Mouse (Mus musculus): ENCODE results near the gene Psma3. TPM values are rescaled to one million over a fixed set of nuclear protein-coding genes. Genes with fewer than 3 reads are reported as not detected.

Psma3 gene
- polyA plus RNA-seq, 1 experiment from 2014 or later: 556 TPM

DNA sequence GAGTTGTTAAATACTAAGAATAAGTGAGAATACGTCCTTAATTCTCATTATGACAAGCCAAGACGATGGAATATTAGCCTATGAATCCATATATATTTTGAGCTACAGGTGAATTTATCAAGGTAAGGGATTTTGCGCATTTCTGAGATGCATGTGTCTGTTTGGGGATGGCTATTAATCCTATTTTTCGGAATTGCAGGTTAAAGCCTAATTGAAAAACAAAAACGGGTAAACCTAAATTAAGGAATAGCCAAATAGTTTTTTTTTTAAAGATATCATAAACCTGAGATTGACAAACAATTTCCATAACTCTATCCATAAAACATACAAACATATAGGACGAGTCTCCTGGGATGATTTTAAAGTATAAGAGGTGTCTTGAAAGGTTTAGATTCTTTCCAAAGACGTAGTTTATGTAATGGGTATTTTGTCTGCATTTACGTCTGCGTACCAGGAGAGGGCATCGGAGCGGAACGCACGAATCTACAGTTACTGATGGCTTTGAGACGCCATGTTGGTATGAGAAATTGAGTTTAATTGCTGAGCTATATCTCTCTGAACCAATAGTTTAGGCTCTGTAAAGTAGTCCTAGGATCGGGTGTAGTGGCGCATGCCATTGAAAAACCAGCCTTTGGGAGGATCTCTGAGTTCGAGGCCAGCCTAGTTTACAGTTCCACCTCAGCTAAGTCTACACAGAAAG lies 4.8 kb upstream of the Psma3 start:
- ATAC-seq (ENCODE audit: insufficient number of reproducible peaks, low FRiP score, low TSS enrichment, low read depth): no peak
- Histone ChIP-seq H3K36me3 (0 out of 2 replicates have a peak, but pooled peaks cover 3% of the 10 kb centered on the region), H3K4me2 (peak overlapping the region; percentile 43), H3K4me3 (peak overlapping the region; percentile 35), H3K4me1 (peaks cover 8% of the 10 kb centered on the region), H3K27ac (peak overlapping the region; percentile 61), H3K9me3 (no peaks in the 10 kb centered on the region), H3K27me3 (no peaks in the 10 kb centered on the region), H3K9ac (no peak overlapping the region)
- WGBS: 5% methylated on average over 17 of the region's 17 CpGs

- H3K27ac ChIP-seq: no peak overlapping the region
These were observed 590 bp upstream of the Psma3 start for GRCm38 (mm10) chr12:70973831-70974230.

DNA sequence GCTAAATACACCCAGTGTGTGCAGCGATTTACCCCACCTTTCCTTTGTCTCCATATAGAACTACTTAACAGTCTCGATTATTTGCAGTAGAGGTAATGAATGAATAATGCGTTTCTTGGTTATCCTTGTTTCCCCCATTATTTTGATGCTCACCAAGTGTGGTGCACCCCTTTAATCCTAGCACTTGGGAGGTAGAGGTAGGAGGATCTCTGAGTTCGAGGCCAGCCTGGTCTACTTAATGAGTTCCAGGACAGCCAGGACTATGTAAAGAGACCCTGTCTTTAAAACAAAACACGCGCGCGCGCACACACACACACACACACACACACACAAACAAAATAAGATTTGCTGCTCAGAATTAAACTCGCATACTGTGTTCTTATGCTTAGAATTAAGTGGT lies 985 bp downstream of the Psma3 start:
- H3K4me1 ChIP-seq: peaks cover 6% of the 10 kb centered on the region
- 20% methylated on average over 10 of the region's 10 CpGs for WGBS
- no peaks in the 10 kb centered on the region for H3K27me3 ChIP-seq

More at GRCm38 (mm10) chr12:70973831-70974230, 590 bp upstream of the Psma3 start:
- no peak for ATAC-seq (ENCODE audit: insufficient number of reproducible peaks, low FRiP score, low TSS enrichment, low read depth)
- Histone ChIP-seq H3K4me2 (no peak overlapping the region; the same call in 1 of the 2 replicates), H3K9ac (no peak overlapping the region), H3K4me1 (peaks cover 6% of the 10 kb centered on the region), H3K9me3 (no peaks in the 10 kb centered on the region), H3K4me3 (peak overlapping the region; percentile 89), H3K27me3 (no peaks in the 10 kb centered on the region), H3K36me3 (peaks cover 4% of the 10 kb centered on the region; the same call in 1 of the 2 replicates)
- WGBS: 85% methylated on average over 4 of the region's 4 CpGs

GRCm38 (mm10) chr12:70975891-70976290 lies 1.5 kb downstream of the Psma3 start:
- WGBS: 63% methylated on average over 3 of the region's 3 CpGs

More for the DNA sequence above, 985 bp downstream of the Psma3 start:
- peaks cover 17% of the 10 kb centered on the region for H3K36me3 ChIP-seq
- H3K4me3 ChIP-seq: peak overlapping the region; percentile 89
- no peak for ATAC-seq (ENCODE audit: insufficient number of reproducible peaks, low FRiP score, low TSS enrichment, low read depth)
- H3K9ac ChIP-seq: peak overlapping the region; percentile 98
- H3K27ac ChIP-seq: peak overlapping the region; percentile 98
- peak overlapping the region; percentile 54 for H3K4me2 ChIP-seq
- H3K9me3 ChIP-seq: no peaks in the 10 kb centered on the region

GRCm38 (mm10) chr12:70978345-70978744 lies 3.9 kb downstream of the Psma3 start:
- no peaks in the 10 kb centered on the region for H3K9me3 ChIP-seq
- ATAC-seq (ENCODE audit: insufficient number of reproducible peaks, low FRiP score, low TSS enrichment, low read depth): no peak
- WGBS: 85% methylated on average over 7 of the region's 7 CpGs

More at GRCm38 (mm10) chr12:70975891-70976290, 1.5 kb downstream of the Psma3 start:
- Histone ChIP-seq H3K4me1 (peaks cover 6% of the 10 kb centered on the region), H3K36me3 (peaks cover 20% of the 10 kb centered on the region), H3K9me3 (no peaks in the 10 kb centered on the region), H3K4me2 (peak overlapping the region; percentile 54), H3K27me3 (no peaks in the 10 kb centered on the region), H3K4me3 (peak overlapping the region; percentile 89), H3K9ac (peak overlapping the region; percentile 98), H3K27ac (no peak overlapping the region)
- ATAC-seq (ENCODE audit: insufficient number of reproducible peaks, low FRiP score, low TSS enrichment, low read depth): no peak

DNA sequence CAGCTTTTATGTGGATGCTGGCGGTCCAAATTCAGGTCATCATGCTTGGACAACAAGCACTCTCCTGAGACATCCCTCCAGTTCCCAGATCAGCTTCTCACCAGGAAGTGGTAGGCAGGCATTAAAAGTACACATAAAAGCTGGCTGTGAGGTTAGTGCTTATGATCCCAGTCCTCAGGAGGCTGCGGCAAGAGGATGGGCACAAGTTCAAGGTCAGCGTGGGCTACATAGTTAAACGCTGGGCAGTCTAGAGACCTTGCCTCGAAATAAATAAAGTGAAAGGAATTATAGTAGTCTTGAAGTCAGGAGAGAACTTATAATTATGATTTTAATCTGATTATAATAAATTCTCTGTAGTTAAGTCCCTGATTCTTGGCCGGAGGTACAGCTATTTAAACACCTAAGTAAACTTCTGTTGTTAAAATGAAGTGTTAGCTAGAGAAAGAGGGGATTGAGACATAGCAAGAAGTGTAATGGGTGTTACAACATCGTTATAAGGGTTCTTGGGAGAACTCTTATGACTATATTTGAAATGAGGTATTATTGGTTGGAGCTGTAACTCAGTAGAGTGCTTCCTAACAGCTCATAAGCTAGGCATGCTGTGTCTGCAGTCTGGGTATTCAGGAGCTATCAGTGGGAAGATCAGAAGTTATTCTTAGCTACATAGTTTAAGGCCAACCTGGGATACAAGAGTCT lies 10.6 kb downstream of the Psma3 start:
- 93% methylated on average over 7 of the region's 7 CpGs for WGBS
- H3K9me3 ChIP-seq: no peaks in the 10 kb centered on the region
- no peaks in the 10 kb centered on the region for H3K27me3 ChIP-seq
- ATAC-seq (ENCODE audit: insufficient number of reproducible peaks, low FRiP score, low TSS enrichment, low read depth): no peak
- no peak overlapping the region for H3K4me3 ChIP-seq
- H3K4me2 ChIP-seq: no peak overlapping the region
- H3K36me3 ChIP-seq: peaks cover 70% of the 10 kb centered on the region
- H3K27ac ChIP-seq: no peak overlapping the region
- H3K9ac ChIP-seq: no peak overlapping the region
- H3K4me1 ChIP-seq: no peaks in the 10 kb centered on the region

More at GRCm38 (mm10) chr12:70978345-70978744, 3.9 kb downstream of the Psma3 start:
- H3K27ac ChIP-seq: no peak overlapping the region
- H3K4me1 ChIP-seq: peaks cover 6% of the 10 kb centered on the region
- H3K4me2 ChIP-seq: no peak overlapping the region
- H3K27me3 ChIP-seq: no peaks in the 10 kb centered on the region
- peaks cover 33% of the 10 kb centered on the region for H3K36me3 ChIP-seq
- no peak overlapping the region for H3K9ac ChIP-seq
- H3K4me3 ChIP-seq: no peak overlapping the region

GRCm38 (mm10) chr12:70997225-70997624 lies 22.8 kb downstream of the Psma3 start:
- no peak overlapping the region for H3K4me3 ChIP-seq
- H3K9me3 ChIP-seq: no peaks in the 10 kb centered on the region
- no peaks in the 10 kb centered on the region for H3K27me3 ChIP-seq
- no peak overlapping the region for H3K27ac ChIP-seq
- WGBS: 92% methylated on average over 5 of the region's 5 CpGs
- no peak overlapping the region for H3K4me2 ChIP-seq
- H3K9ac ChIP-seq: no peak overlapping the region
- peaks cover 40% of the 10 kb centered on the region for H3K36me3 ChIP-seq
- no peak for ATAC-seq (ENCODE audit: insufficient number of reproducible peaks, low FRiP score, low TSS enrichment, low read depth)
- peaks cover 5% of the 10 kb centered on the region; the same call in 1 of the 2 replicates for H3K4me1 ChIP-seq

DNA sequence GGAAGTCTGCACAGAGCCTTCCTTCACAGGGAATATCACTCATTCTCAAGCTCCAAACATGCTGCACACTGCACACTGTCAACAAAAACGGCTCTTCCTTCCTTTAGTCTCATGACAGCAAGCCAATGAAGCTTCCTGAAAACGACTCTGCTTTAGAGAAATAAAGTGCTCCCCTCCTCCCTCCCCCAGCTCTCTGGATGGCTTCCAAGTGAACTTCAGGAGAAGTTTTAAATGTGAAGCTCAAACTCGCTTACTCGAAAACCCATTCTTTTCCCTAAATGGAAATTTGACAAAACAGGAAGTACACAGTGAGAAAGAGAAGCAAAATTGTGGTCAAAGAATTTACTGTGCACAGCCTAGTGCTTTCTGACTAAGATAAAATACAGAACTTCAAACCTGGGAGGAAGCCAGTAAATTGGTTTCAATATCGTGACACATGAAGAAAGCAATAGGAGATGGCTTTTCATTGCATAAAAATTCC lies 25.0 kb downstream of the Psma3 start:
- peaks cover 45% of the 10 kb centered on the region for H3K36me3 ChIP-seq
- H3K27me3 ChIP-seq: no peaks in the 10 kb centered on the region
- no peaks in the 10 kb centered on the region for H3K9me3 ChIP-seq
- H3K4me3 ChIP-seq: no peak overlapping the region
- no peak overlapping the region for H3K4me2 ChIP-seq
- peak overlapping the region; percentile 72 for H3K27ac ChIP-seq
- H3K9ac ChIP-seq: no peak overlapping the region
- H3K4me1 ChIP-seq: peaks cover 5% of the 10 kb centered on the region; the same call in 1 of the 2 replicates
- WGBS: 18% methylated on average over 5 of the region's 5 CpGs
- no peak for ATAC-seq (ENCODE audit: insufficient number of reproducible peaks, low FRiP score, low TSS enrichment, low read depth)

DNA sequence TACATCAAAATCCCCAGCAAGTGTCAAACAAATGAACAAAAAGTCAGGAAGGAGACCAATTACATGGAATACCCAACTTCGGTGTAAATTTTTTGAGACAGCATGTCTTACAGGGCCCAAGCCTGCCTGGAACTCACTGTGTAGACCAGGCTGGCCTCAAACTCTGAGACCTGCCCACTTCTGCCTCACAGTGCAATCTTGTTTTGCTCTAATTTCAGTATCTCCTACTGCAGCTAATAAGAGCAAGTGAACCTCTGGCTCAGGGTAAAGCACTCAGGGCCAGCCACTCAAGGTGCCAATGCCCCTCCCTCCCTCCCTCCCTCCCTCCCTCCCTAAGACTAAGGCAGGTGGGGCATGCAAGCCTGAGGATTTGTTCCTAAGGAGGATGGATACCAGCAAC lies 25.9 kb downstream of the Psma3 start:
- Histone ChIP-seq H3K36me3 (peaks cover 47% of the 10 kb centered on the region), H3K9me3 (no peaks in the 10 kb centered on the region), H3K27me3 (no peaks in the 10 kb centered on the region), H3K4me3 (no peak overlapping the region), H3K4me2 (no peak overlapping the region), H3K27ac (no peak overlapping the region; the same call in 1 of the 2 replicates), H3K4me1 (peaks cover 5% of the 10 kb centered on the region; the same call in 1 of the 2 replicates), H3K9ac (no peak overlapping the region)
- ATAC-seq (ENCODE audit: insufficient number of reproducible peaks, low FRiP score, low TSS enrichment, low read depth): no peak
- 86% methylated on average over 1 of the region's 1 CpGs for WGBS

DNA sequence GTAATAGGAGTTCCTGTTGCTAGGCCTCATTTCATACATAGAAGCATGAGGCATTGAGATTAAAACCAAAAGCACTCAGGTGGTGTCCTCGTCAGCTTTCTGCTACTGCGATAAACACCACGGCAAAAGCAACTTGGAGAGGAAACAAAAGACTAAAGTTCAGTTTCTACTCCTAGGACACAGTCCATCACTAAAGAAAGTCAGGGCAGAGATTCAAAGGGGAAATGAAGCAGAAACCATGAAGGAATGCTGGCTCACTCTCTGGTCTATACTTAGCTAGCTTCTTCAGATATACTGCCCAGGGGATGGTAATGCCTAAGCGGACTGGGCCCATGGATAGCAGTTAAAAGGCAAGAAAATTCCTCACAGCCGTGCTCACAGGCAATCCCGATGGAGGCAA lies 27.0 kb downstream of the Psma3 start:
- Histone ChIP-seq H3K36me3 (peaks cover 48% of the 10 kb centered on the region), H3K27me3 (no peaks in the 10 kb centered on the region), H3K27ac (no peak overlapping the region), H3K9me3 (no peaks in the 10 kb centered on the region), H3K4me3 (no peak overlapping the region), H3K4me1 (peaks cover 5% of the 10 kb centered on the region; the same call in 1 of the 2 replicates), H3K9ac (no peak overlapping the region), H3K4me2 (no peak overlapping the region)
- WGBS: 59% methylated on average over 6 of the region's 6 CpGs
- no peak for ATAC-seq (ENCODE audit: insufficient number of reproducible peaks, low FRiP score, low TSS enrichment, low read depth)

- no peak for ATAC-seq (ENCODE audit: insufficient number of reproducible peaks, low FRiP score, low TSS enrichment, low read depth)
- no peaks in the 10 kb centered on the region for H3K27me3 ChIP-seq
- no peak overlapping the region for H3K4me3 ChIP-seq
- WGBS: 87% methylated on average over 5 of the region's 6 CpGs
- H3K27ac ChIP-seq: no peak overlapping the region
- no peaks in the 10 kb centered on the region for H3K9me3 ChIP-seq
- H3K36me3 ChIP-seq: peaks cover 56% of the 10 kb centered on the region
- no peak overlapping the region for H3K9ac ChIP-seq
- peaks cover 5% of the 10 kb centered on the region; the same call in 1 of the 2 replicates for H3K4me1 ChIP-seq
- H3K4me2 ChIP-seq: no peak overlapping the region
These were observed 29.5 kb downstream of the Psma3 start for GRCm38 (mm10) chr12:71003760-71004426.

All from limb, embryonic 15.5 days (tissue).